Mouse (Mus musculus) spleen, embryonic (tissue): ENCODE measurements around the gene Slc16a5.
"Not testable (repeated sequence)": the region's sequence is repeated elsewhere in the genome, so short reads cannot be mapped to it uniquely, and the experiment has no call there.

Experiments used
- CTCF ChIA-PET: fragments of 350-600 bp; sonication (Branson Sonifier 250); formaldehyde crosslinking; loops from one replicate; lab custom pipeline; 2022; lab: Charles Lee

The Slc16a5 gene

GRCm38 (mm10) chr11:115447321-115447885 lies 14.9 kb upstream of the Slc16a5 start:
- CTCF ChIA-PET: no interaction called here

GRCm38 (mm10) chr11:115448075-115448474 lies 14.2 kb upstream of the Slc16a5 start:
- CTCF ChIA-PET: interaction anchor here (0.7 kb wide), 1 partner anchor 1538 kb away, joined by 3 read pairs; no protein-coding TSS in a partner anchor

GRCm38 (mm10) chr11:115448998-115449397 lies 13.3 kb upstream of the Slc16a5 start:
- CTCF ChIA-PET: no interaction called here

DNA sequence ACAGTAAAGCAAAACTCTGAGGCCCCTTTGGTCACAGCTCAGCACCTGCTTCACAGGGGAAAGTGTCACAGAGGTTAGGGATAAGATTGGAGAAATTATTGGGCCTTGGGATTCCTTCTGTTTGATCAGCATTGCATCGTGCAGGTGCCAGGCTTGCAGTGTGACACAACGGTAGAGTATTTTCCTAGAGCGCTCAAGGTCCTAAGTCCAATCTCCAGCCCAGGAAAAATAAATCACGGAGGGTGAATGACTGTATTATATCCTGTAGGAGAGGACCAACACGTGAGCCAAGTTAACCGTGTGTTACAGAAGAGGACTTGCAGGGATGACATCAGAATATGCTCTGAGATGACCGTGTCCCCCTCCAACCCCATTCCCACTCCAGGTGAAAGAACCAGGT lies 12.1 kb upstream of the Slc16a5 start:
- CTCF ChIA-PET: no interaction called here

- CTCF ChIA-PET: interaction anchor here (0.6 kb wide), 1 partner anchor 20 kb away, joined by 4 read pairs; no protein-coding TSS in a partner anchor
Observed at GRCm38 (mm10) chr11:115451781-115452241, 10.5 kb upstream of the Slc16a5 start.

DNA sequence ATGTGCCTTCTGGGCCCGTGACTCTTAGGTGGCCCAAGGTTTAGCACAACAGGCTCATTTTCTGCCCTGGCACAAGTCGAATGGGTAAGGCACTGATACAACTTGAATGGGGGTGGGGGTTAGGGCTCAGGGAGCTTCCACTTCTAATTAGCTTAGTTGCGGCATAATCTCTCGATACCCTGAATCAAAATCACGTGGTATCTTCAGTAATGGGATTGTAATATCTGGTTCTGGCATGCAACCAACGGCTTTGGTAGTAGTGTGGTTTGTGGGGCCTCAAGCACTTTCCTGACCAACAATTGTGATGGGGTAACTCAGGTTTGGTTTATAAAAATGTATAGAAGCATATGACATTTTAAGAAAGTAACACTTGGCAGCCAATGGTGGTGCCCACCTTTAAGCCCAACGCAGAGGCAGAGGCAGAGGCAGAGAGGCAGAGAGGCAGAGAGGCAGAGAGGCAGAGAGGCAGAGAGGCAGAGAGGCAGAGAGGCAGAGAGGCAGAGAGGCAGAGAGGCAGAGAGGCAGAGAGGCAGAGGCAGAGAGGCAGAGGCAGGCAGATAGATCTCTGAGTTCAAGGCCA lies 9.9 kb upstream of the Slc16a5 start:
- CTCF ChIA-PET: interaction anchor here (0.6 kb wide), 1 partner anchor 19 kb away, joined by 4 read pairs; no protein-coding TSS in a partner anchor

- CTCF ChIA-PET: no interaction called here
Observed at GRCm38 (mm10) chr11:115453306-115453705, 9.0 kb upstream of the Slc16a5 start.

- CTCF ChIA-PET: not testable (repeated sequence)
Observed at GRCm38 (mm10) chr11:115454822-115455221, 7.5 kb upstream of the Slc16a5 start.

DNA sequence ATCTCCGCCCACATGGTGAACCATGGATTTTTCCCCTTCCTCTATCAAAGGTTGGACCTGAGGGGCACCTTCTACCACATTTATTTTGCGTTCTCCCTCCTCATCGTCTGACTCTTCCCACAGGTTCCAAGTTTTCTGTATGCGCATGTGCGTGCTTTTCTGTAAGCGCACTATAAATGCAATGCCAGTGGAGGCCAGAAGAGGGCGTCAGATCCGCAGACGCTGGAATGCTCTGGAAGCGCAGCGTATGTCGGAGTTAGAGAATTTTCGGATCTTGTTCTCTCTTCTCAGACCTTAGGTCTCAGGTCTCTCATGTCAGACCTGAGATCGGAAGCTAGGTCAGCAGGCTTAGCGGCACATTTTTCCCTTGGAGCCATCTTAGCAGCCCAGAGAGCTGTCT lies 6.7 kb upstream of the Slc16a5 start:
- CTCF ChIA-PET: no interaction called here

DNA sequence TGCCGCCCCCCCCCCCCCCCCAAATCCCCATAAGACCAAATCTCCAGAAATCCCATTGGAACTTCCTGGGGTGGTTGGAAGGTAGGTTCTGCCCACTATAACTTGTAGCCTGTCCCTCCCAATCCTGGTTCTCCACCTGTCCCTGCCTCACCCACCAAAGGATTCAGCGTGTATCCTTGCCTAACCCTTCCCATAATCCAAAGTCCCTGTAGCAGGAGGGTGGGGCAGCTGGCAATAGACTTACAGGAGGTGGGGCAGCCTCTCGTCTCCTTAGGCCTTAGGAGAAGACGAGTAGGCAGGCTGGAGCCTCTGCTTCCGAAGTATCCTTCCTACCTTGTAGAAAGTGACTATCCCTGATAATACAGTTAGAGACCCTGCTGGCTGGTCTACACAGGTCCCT lies 6.1 kb upstream of the Slc16a5 start:
- CTCF ChIA-PET: no interaction called here

- CTCF ChIA-PET: no interaction called here
Observed at GRCm38 (mm10) chr11:115457405-115457804, 4.9 kb upstream of the Slc16a5 start.

DNA sequence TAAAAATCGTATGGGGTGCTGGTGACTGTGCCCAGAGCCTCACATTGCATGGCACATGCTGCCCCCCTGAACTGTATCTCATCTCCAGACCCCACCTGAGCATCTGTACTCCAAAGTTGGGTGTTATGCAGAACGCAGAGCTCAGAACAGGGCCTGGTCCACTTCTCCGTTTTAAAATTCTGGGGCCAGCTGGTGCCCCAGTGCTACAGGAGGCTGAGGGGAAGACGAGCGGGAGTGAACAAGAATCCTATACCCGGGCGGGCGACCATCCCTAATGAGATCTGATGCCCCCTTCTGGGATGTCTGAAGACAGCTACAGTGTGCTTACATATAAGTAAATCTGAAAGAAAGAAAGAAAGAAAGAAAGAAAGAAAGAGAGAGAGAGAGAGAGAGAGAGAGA lies 1.3 kb upstream of the Slc16a5 start:
- CTCF ChIA-PET: interaction anchor here (0.7 kb wide), 2 partner anchors 139 to 1140 kb away, joined by 3 to 5 read pairs; partner anchors contain the start of gene Ush1g

DNA sequence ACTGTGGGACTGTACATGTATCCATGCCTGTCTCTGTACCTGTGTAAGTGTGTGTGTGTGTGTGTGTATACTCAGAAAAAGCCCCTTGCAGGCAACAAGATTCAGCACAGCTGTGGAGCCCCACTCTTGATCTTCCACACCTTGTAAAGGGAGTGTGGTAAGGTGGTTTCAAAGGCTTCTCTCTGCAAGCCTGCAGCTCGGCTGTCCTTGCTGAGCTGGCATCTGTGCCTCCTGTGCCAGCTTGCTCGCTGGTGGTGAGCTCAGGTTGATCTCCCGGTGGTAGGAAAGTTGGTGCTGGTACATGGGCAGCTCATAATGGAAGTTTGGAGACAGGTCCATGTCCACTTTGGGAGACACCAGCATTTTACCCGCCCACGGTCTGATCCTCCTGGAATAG lies 430 bp upstream of the Slc16a5 start:
- CTCF ChIA-PET: interaction anchor here (0.7 kb wide), 2 partner anchors 140 to 1139 kb away, joined by 3 to 5 read pairs; partner anchors contain the start of gene Ush1g

DNA sequence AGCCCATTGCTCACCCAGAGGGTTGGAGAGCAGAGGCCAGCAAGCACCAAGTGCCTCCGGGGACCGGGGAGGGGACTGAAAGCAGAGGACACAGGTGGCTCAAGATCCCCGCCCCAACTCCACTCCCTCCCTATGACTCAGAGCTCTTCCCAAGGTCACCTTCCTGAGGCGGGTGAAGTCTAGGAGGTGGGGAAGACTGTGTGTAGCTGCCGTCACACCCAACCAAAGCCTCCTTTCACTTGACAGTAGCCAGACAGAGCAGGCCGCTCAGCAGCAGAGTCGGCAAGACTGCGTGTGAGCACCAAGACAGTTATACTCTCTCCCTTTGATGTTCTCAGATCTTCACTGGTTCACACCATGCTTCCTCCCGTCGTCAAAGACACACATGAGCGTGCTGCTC lies 1.1 kb downstream of the Slc16a5 start:
- CTCF ChIA-PET: no interaction called here

- CTCF ChIA-PET: no interaction called here
Observed at GRCm38 (mm10) chr11:115464851-115465250, 2.6 kb downstream of the Slc16a5 start.

DNA sequence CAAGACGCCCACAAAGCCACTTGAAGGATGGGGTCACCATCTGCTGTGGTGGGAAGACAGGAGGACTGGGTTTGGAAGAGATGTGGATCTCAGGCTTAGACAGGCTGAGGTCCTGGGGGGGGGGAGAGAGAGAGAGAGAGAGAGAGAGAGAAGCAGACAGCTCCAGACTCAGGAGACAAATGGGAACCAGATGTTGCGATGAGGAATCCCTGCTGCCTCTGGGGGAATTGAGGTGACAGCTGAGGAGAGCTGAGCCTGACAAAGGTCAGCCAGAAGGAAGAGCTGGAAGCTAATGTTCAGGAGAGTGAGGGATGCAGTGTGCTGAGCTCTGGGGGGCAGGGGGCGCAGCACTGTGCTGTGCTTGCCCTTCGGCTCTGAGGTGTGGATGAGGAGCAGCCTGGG lies 4.9 kb downstream of the Slc16a5 start:
- CTCF ChIA-PET: interaction anchor here (0.7 kb wide), 1 partner anchor 61 kb away, joined by 7 read pairs; no protein-coding TSS in a partner anchor

- CTCF ChIA-PET: no interaction called here
Observed at GRCm38 (mm10) chr11:115472183-115472582, 9.9 kb downstream of the Slc16a5 start.

- CTCF ChIA-PET: no interaction called here
Observed at GRCm38 (mm10) chr11:115473626-115474275, 11.5 kb downstream of the Slc16a5 start.

- CTCF ChIA-PET: interaction anchor here (0.6 to 1.1 kb wide), 4 partner anchors 9 to 153 kb away, joined by 3 to 5 read pairs (median 3); no protein-coding TSS in a partner anchor
Observed at GRCm38 (mm10) chr11:115475025-115475757, 12.9 kb downstream of the Slc16a5 start, which contains the start of gene Armc7. Gene Armc7 (plus strand): TSS chr11:115475667.

DNA sequence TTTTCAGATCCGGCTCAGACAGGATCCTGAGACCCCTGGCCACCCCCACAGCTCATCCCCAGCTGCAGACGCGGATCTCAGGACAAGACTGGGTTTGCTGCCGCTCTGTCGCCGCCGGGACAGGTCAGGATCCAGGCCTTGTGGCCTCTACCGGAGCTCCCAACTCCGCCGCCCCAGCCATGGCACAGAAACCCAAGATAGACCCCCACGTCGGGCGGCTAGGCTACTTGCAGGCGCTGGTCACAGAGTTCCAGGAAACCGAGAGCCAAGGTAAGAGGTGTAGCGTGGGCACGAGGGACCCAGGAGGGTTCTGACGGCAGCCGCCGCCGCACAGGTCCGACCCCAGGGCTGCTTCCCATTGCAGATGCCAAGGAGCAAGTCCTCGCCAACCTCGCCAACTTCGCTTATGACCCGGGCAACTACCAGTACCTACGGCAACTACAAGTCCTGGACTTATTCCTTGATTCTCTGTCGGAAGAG lies 13.5 kb downstream of the Slc16a5 start:
- CTCF ChIA-PET: interaction anchor here (0.6 to 0.9 kb wide), 3 partner anchors 10 to 153 kb away, joined by 3 read pairs; no protein-coding TSS in a partner anchor

- CTCF ChIA-PET: interaction anchor here (1.0 kb wide), 1 partner anchor 15 kb away, joined by 3 read pairs; the partner anchor contains the start of gene Nt5c
Observed at GRCm38 (mm10) chr11:115476630-115477029, 14.4 kb downstream of the Slc16a5 start.
